Mouse (Mus musculus): Measurements from ENCODE around the gene Mycbpap. TPM values are rescaled to one million over a fixed set of nuclear protein-coding genes. Genes with fewer than 3 reads are reported as not detected.
A peak's percentile ranks its signal among the peaks of the same experiment; 100 is the strongest.

The Mycbpap gene
- total RNA-seq (2021) = 1 to 10 TPM; 1.4 to 1.6 TPM

GRCm38 (mm10) chr11:94521219-94521843 is at the start of gene Mycbpap:
Mycbpap (minus strand) TSS chr11:94521742.
- intact Hi-C loops (cut with DNase I) = no loop called here
- DNase-seq (ENCODE audit: extremely low spot score in 1 of 2, low spot score in 2 of 2) = peak in 1 of 2 experiments; percentile 58

- intact Hi-C loops (cut with DNase I) = no loop called here
These were observed 49.1 kb upstream of the Mycbpap start for GRCm38 (mm10) chr11:94570612-94571011.

GRCm38 (mm10) chr11:94567326-94567725 is 45.8 kb upstream of the Mycbpap start:
- intact Hi-C loops (cut with DNase I) = no loop called here
- no peak for DNase-seq (ENCODE audit: extremely low spot score in 1 of 2, low spot score in 2 of 2)

More at GRCm38 (mm10) chr11:94570612-94571011, 49.1 kb upstream of the Mycbpap start:
- peak in 1 of 2 experiments; percentile 55 for DNase-seq (ENCODE audit: extremely low spot score in 1 of 2, low spot score in 2 of 2)

GRCm38 (mm10) chr11:94566534-94566933 is 45.0 kb upstream of the Mycbpap start:
- intact Hi-C loops (cut with DNase I) = no loop called here
- DNase-seq (ENCODE audit: extremely low spot score in 1 of 2, low spot score in 2 of 2) = no peak

- intact Hi-C loops (cut with DNase I) = no loop called here
- no peak for DNase-seq (ENCODE audit: extremely low spot score in 1 of 2, low spot score in 2 of 2)
These were observed 43.6 kb upstream of the Mycbpap start for GRCm38 (mm10) chr11:94565151-94565479.

- intact Hi-C loops (cut with DNase I) = no loop called here
- DNase-seq (ENCODE audit: extremely low spot score in 1 of 2, low spot score in 2 of 2) = peak in 1 of 2 experiments; percentile 86
These were observed 43.1 kb upstream of the Mycbpap start, which contains the start of gene Chad for GRCm38 (mm10) chr11:94564437-94565150. Chad (plus strand) TSS chr11:94565047.

GRCm38 (mm10) chr11:94563821-94564220 is 42.3 kb upstream of the Mycbpap start:
- DNase-seq (ENCODE audit: extremely low spot score in 1 of 2, low spot score in 2 of 2) = no peak
- intact Hi-C loops (cut with DNase I) = no loop called here

GRCm38 (mm10) chr11:94563383-94563782 is 41.8 kb upstream of the Mycbpap start:
- DNase-seq (ENCODE audit: extremely low spot score in 1 of 2, low spot score in 2 of 2) = no peak
- intact Hi-C loops (cut with DNase I) = no loop called here

- intact Hi-C loops (cut with DNase I) = no loop called here
- peak; percentile 20 to 62 for DNase-seq (ENCODE audit: extremely low spot score in 1 of 2, low spot score in 2 of 2)
These were observed 36.7 kb upstream of the Mycbpap start for GRCm38 (mm10) chr11:94558226-94558625.

GRCm38 (mm10) chr11:94550442-94550744 is 28.9 kb upstream of the Mycbpap start:
- intact Hi-C loops (cut with DNase I) = no loop called here
- DNase-seq (ENCODE audit: extremely low spot score in 1 of 2, low spot score in 2 of 2) = no peak

- DNase-seq (ENCODE audit: extremely low spot score in 1 of 2, low spot score in 2 of 2) = no peak
- intact Hi-C loops (cut with DNase I) = loop anchor here (5.0 to 10.0 kb wide), 2 partner anchors 125 to 218 kb away; no protein-coding TSS in a partner anchor
These were observed 28.3 kb upstream of the Mycbpap start for GRCm38 (mm10) chr11:94549691-94550441.

GRCm38 (mm10) chr11:94548888-94549690 is 27.5 kb upstream of the Mycbpap start, which contains the start of gene Rsad1:
Rsad1 (minus strand) TSS chr11:94549255.
- intact Hi-C loops (cut with DNase I) = loop anchor here (5.0 to 10.0 kb wide), 2 partner anchors 124 to 217 kb away; no protein-coding TSS in a partner anchor
- peak; percentile 94 to 96 for DNase-seq (ENCODE audit: extremely low spot score in 1 of 2, low spot score in 2 of 2)

- peak in 1 of 2 experiments; percentile 83 for DNase-seq (ENCODE audit: extremely low spot score in 1 of 2, low spot score in 2 of 2)
- intact Hi-C loops (cut with DNase I) = loop anchor here (5.0 to 10.0 kb wide), 2 partner anchors 123 to 216 kb away; no protein-coding TSS in a partner anchor
These were observed 26.7 kb upstream of the Mycbpap start for GRCm38 (mm10) chr11:94548041-94548784.

- intact Hi-C loops (cut with DNase I) = loop anchor here (5.0 to 10.0 kb wide), 2 partner anchors 122 to 215 kb away; no protein-coding TSS in a partner anchor
- no peak for DNase-seq (ENCODE audit: extremely low spot score in 1 of 2, low spot score in 2 of 2)
These were observed 25.7 kb upstream of the Mycbpap start for GRCm38 (mm10) chr11:94547271-94547670.

- intact Hi-C loops (cut with DNase I) = loop anchor here (5.0 to 10.0 kb wide), 2 partner anchors 122 to 214 kb away; no protein-coding TSS in a partner anchor
- no peak for DNase-seq (ENCODE audit: extremely low spot score in 1 of 2, low spot score in 2 of 2)
These were observed 24.8 kb upstream of the Mycbpap start for GRCm38 (mm10) chr11:94546381-94546780.

GRCm38 (mm10) chr11:94544422-94544821 is 22.9 kb upstream of the Mycbpap start:
- DNase-seq (ENCODE audit: extremely low spot score in 1 of 2, low spot score in 2 of 2) = peak in 1 of 2 experiments; percentile 50
- intact Hi-C loops (cut with DNase I) = loop anchor here (5.0 to 10.0 kb wide), 2 partner anchors 52 to 120 kb away; no protein-coding TSS in a partner anchor

GRCm38 (mm10) chr11:94543932-94544331 is 22.4 kb upstream of the Mycbpap start:
- intact Hi-C loops (cut with DNase I) = loop anchor here (5.0 to 10.0 kb wide), 2 partner anchors 52 to 119 kb away; no protein-coding TSS in a partner anchor
- peak; percentile 92 to 94 for DNase-seq (ENCODE audit: extremely low spot score in 1 of 2, low spot score in 2 of 2)

- intact Hi-C loops (cut with DNase I) = loop anchor here (5.0 to 10.0 kb wide), 2 partner anchors 51 to 119 kb away; no protein-coding TSS in a partner anchor
- no peak for DNase-seq (ENCODE audit: extremely low spot score in 1 of 2, low spot score in 2 of 2)
These were observed 21.8 kb upstream of the Mycbpap start for GRCm38 (mm10) chr11:94543344-94543743.
